Mouse (Mus musculus) heart, adult 18-20 months (tissue): ENCODE measurements at regions not wholly inside any gene's neighbourhood (a gene's known extent, or its start where the extent isn't known, plus 50 kb on each side); places are given as distances from the start of the nearest gene placed in this dataset.

Experiments used
- DNase-seq, 2 experiments: peaks; one replicate each; pipeline ENCODE4 v3.0.0; 2021 to 2022; ENCODE audit warnings: mixed read lengths in 1 of 2

DNA sequence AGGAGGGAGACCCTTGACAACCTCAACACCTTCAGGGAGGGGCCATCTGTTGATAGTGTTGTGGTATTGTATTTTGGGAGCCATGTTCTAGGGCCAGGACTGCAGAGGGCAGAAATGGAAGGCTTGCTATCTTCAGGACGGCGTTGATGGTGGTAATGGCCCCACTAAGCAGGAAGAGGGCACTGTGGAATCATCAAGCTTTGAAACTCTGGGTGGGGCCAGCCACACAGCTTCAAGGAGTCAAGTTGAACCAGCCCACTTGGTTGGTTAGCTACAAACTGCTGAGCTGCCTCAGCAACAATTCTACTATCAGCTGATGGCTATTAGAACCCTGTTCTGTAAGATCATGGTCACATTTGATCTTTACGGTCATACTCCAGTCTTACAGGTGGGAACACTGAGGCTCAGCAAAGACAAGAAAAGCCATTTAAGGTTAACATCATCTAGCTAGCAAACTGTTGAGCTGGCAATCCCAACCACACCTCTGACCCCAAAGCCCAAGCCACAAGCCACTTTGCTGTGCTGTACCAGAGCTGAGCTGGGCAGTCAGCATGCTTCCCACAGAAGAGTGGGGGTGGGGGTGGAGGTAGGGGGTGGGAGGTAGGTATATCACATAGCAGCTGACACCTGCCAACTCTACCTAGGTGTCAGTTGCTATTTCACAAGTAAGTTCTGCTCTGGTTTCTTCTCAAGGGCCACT lies 203.9 kb downstream of the Uaca start:
- DNase-seq: peak in 1 of 2 experiments; percentile 35

GRCm38 (mm10) chr9:60999001-60999529 lies 204.7 kb downstream of the Uaca start:
- DNase-seq: peak; percentile 29 to 71

GRCm38 (mm10) chr9:61000232-61000631 lies 205.9 kb downstream of the Uaca start:
- no peak for DNase-seq

DNA sequence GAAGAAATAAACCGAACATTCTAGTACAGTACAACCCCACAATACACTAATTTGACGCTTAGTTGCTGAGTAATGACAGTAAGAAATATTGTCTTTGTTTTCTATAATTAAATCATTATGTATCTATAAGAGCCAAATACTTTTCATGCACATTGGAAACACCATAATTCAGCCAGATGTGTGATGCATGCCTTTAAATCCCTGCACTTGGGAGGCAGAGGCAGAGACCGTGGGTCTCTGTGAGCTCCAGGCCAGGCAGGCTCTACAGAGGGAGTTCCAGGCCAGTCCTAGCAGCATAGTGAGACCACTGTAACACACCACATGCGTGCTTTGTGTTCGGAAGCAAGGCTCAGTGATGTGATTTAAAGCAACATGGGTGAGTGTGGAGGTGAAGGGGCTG lies 208.2 kb downstream of the Uaca start:
- DNase-seq: no peak

DNA sequence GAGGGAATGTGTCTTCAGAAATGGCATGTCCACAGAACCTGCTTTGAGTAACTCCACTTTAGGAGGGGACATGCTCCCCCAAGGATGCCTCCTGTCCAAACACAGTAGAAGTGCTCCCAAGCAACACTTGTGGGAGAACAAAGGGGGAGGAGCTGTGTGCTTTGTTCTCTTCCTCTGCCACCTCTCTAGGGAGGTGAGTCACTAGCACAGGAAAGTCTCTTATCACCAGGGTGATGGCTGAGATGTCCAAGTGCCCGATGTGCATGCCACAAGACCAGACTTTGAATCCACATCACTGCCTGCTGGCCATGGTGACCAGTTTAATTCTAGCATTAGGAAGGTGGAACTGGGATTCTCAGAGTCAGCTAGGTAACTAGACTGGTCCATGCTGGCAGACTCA lies 214.1 kb downstream of the Uaca start:
- DNase-seq: no peak

DNA sequence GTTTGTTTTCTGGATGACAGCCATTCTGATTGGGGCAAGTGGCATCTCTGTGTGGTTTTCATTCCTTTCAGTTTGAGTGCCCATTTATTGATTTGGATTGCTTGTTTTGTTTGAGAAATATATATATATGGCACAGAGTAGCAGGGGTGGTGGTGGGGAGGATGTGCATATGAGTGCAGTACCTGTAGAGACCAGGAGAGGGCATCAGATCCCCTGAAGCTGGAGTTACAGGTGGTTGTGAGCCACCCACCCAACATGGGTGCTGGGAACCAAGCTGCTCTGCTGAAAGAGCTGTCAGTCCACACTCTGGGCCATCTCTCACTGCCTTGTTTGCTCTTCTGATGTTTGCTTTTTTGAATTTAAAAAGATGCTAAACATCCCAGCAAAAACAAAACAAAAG lies 216.7 kb downstream of the Uaca start:
- no peak for DNase-seq

GRCm38 (mm10) chr9:61012771-61013540 lies 218.6 kb downstream of the Uaca start:
- DNase-seq: peak; percentile 58 to 84

DNA sequence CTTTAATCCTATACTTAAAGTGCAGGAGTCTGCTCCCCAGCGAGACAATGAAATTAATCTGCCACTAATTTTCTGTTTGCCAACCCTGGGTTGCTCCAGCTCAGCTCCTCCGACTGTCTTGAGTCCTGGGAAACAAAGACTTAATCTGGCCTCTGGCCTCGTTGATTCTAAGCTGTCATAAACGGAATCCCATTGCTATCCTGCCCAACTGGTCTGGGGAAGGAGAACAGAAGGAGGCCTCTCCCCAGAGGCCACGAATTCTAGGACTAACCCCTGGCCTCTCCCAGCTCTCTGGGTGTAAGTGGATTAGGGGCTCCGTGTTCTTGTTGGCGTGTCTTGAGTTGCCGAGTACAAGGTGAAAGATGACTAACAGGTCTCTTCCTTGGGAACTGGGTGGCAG lies 219.8 kb downstream of the Uaca start:
- DNase-seq: no peak

GRCm38 (mm10) chr9:61015374-61015890 lies 221.1 kb downstream of the Uaca start:
- no peak for DNase-seq

DNA sequence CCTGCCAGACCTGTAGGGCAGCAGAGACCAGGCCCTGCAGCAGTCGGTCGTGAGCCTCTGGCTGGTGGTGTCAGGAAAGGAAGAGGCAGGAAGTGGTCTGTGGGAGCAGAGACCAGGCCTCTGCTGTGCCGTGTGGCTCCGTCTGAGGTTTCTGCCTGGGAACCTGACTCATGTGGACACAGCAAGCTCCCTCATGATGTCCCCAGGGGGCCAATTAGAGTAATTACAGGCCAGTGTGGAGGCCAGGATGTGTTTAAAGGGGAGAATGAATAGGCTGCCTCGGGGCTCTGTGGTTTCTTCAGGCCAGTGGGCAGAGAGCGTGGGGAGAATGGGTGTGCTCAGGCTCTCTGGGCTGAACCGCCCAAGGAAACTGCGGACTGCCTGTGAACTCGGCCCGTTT lies 222.3 kb downstream of the Uaca start:
- no peak for DNase-seq

- peak in 1 of 2 experiments; percentile 63 for DNase-seq
Measured at GRCm38 (mm10) chr9:61019938-61020337, 225.6 kb downstream of the Uaca start.

- DNase-seq: peak in 1 of 2 experiments; percentile 55
Measured at GRCm38 (mm10) chr9:61021810-61022209, 227.5 kb downstream of the Uaca start.

DNA sequence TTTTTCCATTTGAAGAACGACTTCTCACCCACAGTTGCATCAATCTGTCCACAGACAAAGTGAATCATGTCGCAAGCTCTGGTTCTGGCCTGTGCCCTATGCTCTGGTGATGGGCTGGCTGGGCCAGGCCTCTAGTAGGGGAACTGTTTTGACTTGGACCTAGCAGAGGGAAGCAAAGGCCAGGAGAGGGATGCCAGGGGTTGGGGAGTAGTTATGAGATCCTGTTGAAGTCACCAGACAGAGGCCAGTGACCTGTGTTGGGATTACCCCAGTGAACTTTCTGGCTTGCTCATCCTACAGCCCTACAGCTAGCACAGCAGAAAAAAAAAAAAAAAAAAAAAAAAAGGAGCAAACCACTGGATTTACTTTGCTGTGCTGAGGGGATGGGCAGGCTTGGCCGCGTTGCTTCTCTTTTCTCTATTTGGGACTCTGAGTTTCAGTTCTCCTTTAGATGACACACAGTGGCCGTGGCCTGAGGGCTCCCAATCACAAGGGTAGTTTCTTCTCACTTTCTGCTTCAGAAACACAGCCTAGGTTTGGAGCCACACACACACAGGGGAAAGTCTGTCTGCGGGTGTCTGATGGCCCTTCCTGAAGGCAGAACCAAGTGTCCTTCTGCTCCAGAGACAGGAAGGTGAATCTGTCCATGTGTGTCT lies 228.2 kb downstream of the Uaca start:
- DNase-seq: peak; percentile 23 to 72

- no peak for DNase-seq
Measured at GRCm38 (mm10) chr9:61025341-61025740, 231.0 kb downstream of the Uaca start.

DNA sequence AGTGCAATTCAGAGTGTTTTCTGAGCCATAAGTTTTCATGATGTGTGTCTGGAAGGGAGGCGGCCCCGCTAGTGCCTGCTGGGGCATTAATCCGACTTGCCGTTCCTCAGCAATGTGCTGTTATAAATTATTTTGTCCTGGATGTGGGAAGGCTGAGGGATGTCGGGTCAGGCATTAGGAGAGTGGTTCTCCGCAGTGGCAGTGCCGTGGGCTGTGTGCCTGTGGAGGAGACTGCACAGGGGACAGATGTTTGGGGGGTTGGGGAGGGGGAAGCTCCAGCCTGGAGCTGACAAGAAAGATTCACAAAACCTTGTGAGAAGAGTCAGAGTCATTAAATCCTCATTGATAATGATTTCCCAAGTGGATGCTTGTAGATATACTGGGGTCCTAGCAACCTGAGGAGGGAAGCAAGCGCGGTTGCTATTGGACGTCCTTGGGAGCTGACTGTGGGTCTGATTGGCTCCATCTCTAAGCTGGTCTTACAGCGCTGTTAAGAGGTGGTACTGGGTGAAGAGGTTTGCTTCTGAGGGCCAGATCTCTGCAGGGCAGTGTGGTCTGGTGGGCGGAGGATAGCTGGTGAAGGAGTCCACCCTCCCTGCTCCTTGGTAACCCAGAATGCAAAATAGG lies 234.5 kb downstream of the Uaca start:
- DNase-seq: no peak

DNA sequence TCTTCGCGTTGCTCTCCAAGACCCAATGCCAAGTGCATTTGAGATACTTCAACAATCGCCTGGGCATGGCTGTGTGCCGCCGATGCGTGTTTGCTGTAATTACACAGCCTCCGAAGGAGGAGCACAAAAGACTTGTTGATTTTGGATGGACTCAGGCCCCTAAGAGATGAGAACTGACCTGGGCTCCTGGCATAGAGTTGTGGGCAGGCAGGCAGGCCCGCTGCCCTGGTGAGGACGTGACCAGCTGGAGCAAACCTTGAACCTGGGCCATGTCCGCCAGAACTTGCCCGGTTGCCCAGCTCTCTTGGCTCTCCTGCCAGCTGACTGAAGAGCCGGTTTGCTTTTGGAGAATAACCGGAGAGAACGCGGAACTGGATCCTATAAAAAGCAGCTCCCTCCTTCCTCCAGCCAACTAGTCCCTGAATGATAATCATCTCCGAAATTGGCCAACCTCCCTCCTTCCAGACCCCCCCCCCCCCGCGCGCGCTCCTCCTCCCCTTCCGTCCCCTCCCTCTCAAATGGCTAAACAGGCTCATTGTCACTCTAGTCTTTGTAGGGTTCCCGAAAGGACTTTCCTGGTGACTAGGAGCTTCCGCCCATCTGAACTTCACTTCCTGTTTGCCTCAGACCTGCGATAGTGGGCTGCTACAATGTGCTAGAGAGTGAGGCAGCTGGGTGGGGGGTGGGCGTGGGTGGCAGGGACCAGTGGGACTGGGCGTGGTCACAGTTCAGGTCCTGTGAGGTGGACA lies 237.5 kb downstream of the Uaca start:
- DNase-seq: peak; percentile 76 to 87

GRCm38 (mm10) chr9:61032448-61033433 lies 238.4 kb downstream of the Uaca start:
- DNase-seq: no peak

GRCm38 (mm10) chr9:61033593-61033992 lies 239.3 kb downstream of the Uaca start:
- no peak for DNase-seq

DNA sequence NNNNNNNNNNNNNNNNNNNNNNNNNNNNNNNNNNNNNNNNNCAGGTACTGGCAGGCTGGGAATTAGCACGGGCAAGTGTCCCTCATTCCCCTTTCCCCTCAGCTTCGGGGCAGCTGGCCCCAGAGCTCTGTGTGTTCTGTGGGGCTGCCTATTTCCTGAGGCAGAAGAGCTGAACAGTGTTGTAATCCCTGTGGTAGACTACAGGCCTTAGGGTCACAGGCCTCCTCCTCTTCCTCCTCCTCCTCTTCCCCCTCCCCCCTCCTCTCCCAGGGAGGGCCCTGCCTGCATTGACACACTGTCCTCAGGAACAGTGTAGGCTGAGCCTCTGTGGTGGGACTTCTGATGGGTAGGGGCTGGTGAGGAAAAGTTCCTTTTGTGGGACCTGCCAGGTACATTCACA lies 247.7 kb downstream of the Uaca start:
- DNase-seq: no peak

DNA sequence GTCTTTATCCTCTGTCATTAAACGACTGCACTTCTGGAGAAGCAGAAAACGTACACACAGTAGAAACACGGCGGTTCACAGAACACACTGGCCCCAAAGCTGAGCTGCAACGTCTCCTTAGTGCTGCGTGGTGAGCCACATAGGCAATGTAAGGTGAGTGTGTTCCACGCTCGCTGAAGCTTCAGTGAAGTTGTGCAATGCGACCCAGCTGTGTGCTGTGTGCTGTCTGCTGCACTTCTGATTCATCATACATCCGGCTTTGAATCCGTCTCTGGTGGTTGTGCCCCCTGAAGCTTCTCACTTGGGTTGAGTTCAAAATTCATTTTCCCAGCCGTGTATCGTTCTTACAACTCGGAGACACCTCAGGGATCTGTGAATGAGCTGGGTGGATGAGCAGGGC lies 250.6 kb downstream of the Uaca start:
- DNase-seq: no peak
